Mouse (Mus musculus) MEL (cell line): Measurements from ENCODE around the gene Frs3. TPM values are rescaled to one million over a fixed set of nuclear protein-coding genes. Genes with fewer than 3 reads are reported as not detected.

Source experiments
- DNase-seq: peaks from one replicate; pipeline ENCODE4 v3.0.0; 2011; ENCODE audit warnings: low read depth, low spot score
- H3K27ac ChIP-seq: 2 replicates; pipeline ENCODE4 v1.5.1; 2012; ENCODE audit warnings: low read depth, mild to moderate bottlenecking, control low read depth, low read length, moderate library complexity; ENCODE audit not compliant: control insufficient read depth
- H3K27me3 ChIP-seq, 2 experiments: fragments of 150-350 bp in 1 of 2; sonication (generic) in 1 of 2; 2 replicates each; pipeline ENCODE4 v1.6.1; 2012; ENCODE audit warnings: low read length in 2 of 2, mild to moderate bottlenecking in 2 of 2, improper control_type of control experiment in 1 of 2, moderate library complexity in 1 of 2; ENCODE audit not compliant: insufficient read depth in 2 of 2, control insufficient read depth in 1 of 2
- H3K36me3 ChIP-seq, 2 experiments: 2 replicates each; pipeline ENCODE4 v1.6.1; 2012 to 2014; ENCODE audit warnings: low read length in 2 of 2, improper control_type of control experiment in 1 of 2, inconsistent platforms in 1 of 2, mild to moderate bottlenecking in 1 of 2; ENCODE audit not compliant: insufficient read depth in 2 of 2, control insufficient read depth in 1 of 2
- H3K4me1 ChIP-seq, 2 experiments: fragments of 150-350 bp in 1 of 2; sonication (generic) in 1 of 2; 2 replicates each; pipeline ENCODE4 v1.6.1; 2012; ENCODE audit warnings: low read length in 2 of 2, improper control_type of control experiment in 1 of 2, mild to moderate bottlenecking in 1 of 2; ENCODE audit not compliant: insufficient read depth in 2 of 2, control insufficient read depth in 1 of 2
- H3K4me3 ChIP-seq, 2 experiments: fragments of 150-350 bp in 1 of 2; sonication (generic) in 1 of 2; 2 replicates each; pipeline ENCODE4 v1.5.1; 2012; ENCODE audit warnings: low read depth in 2 of 2, low read length in 2 of 2, mild to moderate bottlenecking in 2 of 2, moderate library complexity in 2 of 2, control low read depth in 1 of 2, improper control_type of control experiment in 1 of 2; ENCODE audit not compliant: control insufficient read depth in 1 of 2, insufficient read depth in 1 of 2
- H3K79me2 ChIP-seq: 2 replicates; pipeline ENCODE4 v1.6.1; 2012; ENCODE audit warnings: mild to moderate bottlenecking, low read length, moderate library complexity; ENCODE audit not compliant: control insufficient read depth, poor library complexity, insufficient read depth
- H3K9ac ChIP-seq: 2 replicates; pipeline ENCODE4 v1.6.1; 2012; ENCODE audit warnings: low read depth, mild to moderate bottlenecking, control low read depth, low read length, moderate library complexity; ENCODE audit not compliant: control insufficient read depth, poor library complexity, severe bottlenecking
- H3K9me3 ChIP-seq: fragments of 150-350 bp; sonication (generic); replicated peaks from 2 replicates; pipeline ENCODE4 v1.6.1; 2012; ENCODE audit warnings: mild to moderate bottlenecking, low read length, improper control_type of control experiment, moderate library complexity; ENCODE audit not compliant: insufficient read depth
- BHLHE40 ChIP-seq: IDR thresholded peaks from 2 replicates; pipeline ENCODE4 v1.6.1; 2012; ENCODE audit warnings: low read depth, mild to moderate bottlenecking, inconsistent platforms, low read length, improper control_type of control experiment, borderline replicate concordance
- CHD2 ChIP-seq: IDR thresholded peaks from 2 replicates; pipeline ENCODE4 v1.6.1; 2011; ENCODE audit warnings: low read length, improper control_type of control experiment
- E2F4 ChIP-seq: IDR thresholded peaks from 2 replicates; pipeline ENCODE4 v1.6.1; 2011; ENCODE audit warnings: low read depth, low read length, improper control_type of control experiment, borderline replicate concordance
- EP300 ChIP-seq, 2 experiments: IDR thresholded peaks; 2 replicates each; pipeline ENCODE4 v1.6.1; 2011; ENCODE audit warnings: improper control_type of control experiment in 2 of 2, low read length in 2 of 2, low read depth in 1 of 2, mild to moderate bottlenecking in 1 of 2
- KAT2A ChIP-seq: conservative IDR thresholded peaks from 2 replicates; pipeline ENCODE4 v1.6.1; 2012; ENCODE audit warnings: low read depth, low read length, improper control_type of control experiment, inconsistent platforms
- MAZ ChIP-seq: IDR thresholded peaks from 2 replicates; pipeline ENCODE4 v1.6.1; 2012; ENCODE audit warnings: low read depth, mild to moderate bottlenecking, inconsistent platforms, low read length, improper control_type of control experiment
- MYB ChIP-seq: IDR thresholded peaks from 2 replicates; pipeline ENCODE4 v1.6.1; 2011; ENCODE audit warnings: mild to moderate bottlenecking, low read depth, low read length, improper control_type of control experiment
- NELFE ChIP-seq: IDR thresholded peaks from 2 replicates; pipeline ENCODE4 v1.6.1; 2011; ENCODE audit warnings: low read depth, low read length, improper control_type of control experiment
- NRF1 ChIP-seq: IDR thresholded peaks from 2 replicates; pipeline ENCODE4 v1.6.1; 2014; ENCODE audit warnings: low read depth, mild to moderate bottlenecking, inconsistent platforms, low read length, improper control_type of control experiment, moderate library complexity; ENCODE audit not compliant: poor library complexity, insufficient read depth, severe bottlenecking
- POLR2A ChIP-seq, 2 experiments: IDR thresholded peaks; 2 replicates each; pipeline ENCODE4 v1.6.1; 2011 to 2012; ENCODE audit warnings: low read length in 2 of 2, mild to moderate bottlenecking in 2 of 2, control low read depth in 1 of 2, improper control_type of control experiment in 1 of 2, low read depth in 1 of 2, moderate library complexity in 1 of 2; ENCODE audit not compliant: control insufficient read depth in 1 of 2, insufficient read depth in 1 of 2, poor library complexity in 1 of 2
- POLR2AphosphoS2 ChIP-seq: IDR thresholded peaks from 2 replicates; pipeline ENCODE4 v1.6.1; 2011; ENCODE audit warnings: low read length, improper control_type of control experiment
- RAD21 ChIP-seq: IDR thresholded peaks from 2 replicates; pipeline ENCODE4 v1.6.1; 2011; ENCODE audit warnings: mild to moderate bottlenecking, low read depth, low read length, improper control_type of control experiment
- RCOR1 ChIP-seq: IDR thresholded peaks from 2 replicates; pipeline ENCODE4 v1.6.1; 2012; ENCODE audit warnings: low read depth, mild to moderate bottlenecking, inconsistent platforms, low read length, improper control_type of control experiment
- TBP ChIP-seq: IDR thresholded peaks from 2 replicates; pipeline ENCODE4 v1.8.0; 2011; ENCODE audit warnings: low read depth, low read length, improper control_type of control experiment
- USF1 ChIP-seq: IDR thresholded peaks from 2 replicates; pipeline ENCODE4 v1.6.1; 2014; ENCODE audit warnings: low read depth, mild to moderate bottlenecking, inconsistent platforms, low read length, improper control_type of control experiment, moderate library complexity
- polyA plus RNA-seq, 2 experiments: library from polyadenylated mRNA; stranded (reverse) in 1 of 2; unstranded in 1 of 2; fragments of >175 nt in 1 of 2; fragments of >200 nt in 1 of 2; gene quantifications; 2 replicates each; pipeline versions ENCODE4 v1.2.1 to v1.2.4; 2012; ENCODE audit warnings: low replicate concordance in 2 of 2, low read depth in 1 of 2; ENCODE audit not compliant: insufficient read length in 2 of 2, insufficient read depth in 1 of 2, missing spikeins in 1 of 2
- total RNA-seq: library from RNA; depleted of rRNA; stranded (reverse); fragments of 300-350 nt; gene quantifications from 2 replicates; pipeline ENCODE4 v1.2.3, GENCODE M21; 2012

Gene Frs3
- total and polyA plus RNA-seq, 3 experiments: 2.7 to 4.4 TPM; not detected in 1

- no peak for TF ChIP-seq KAT2A
- TF ChIP-seq EP300 (IDR thresholded peaks at IDR 0.05; ENCODE audit: low read depth in 1 of 2, low read length in 2 of 2): no peak
- TF ChIP-seq BHLHE40: no peak
These were observed 48.6 kb downstream of the Frs3 start (continued) for GRCm38 (mm10) chr17:47737271-47738065.

DNA sequence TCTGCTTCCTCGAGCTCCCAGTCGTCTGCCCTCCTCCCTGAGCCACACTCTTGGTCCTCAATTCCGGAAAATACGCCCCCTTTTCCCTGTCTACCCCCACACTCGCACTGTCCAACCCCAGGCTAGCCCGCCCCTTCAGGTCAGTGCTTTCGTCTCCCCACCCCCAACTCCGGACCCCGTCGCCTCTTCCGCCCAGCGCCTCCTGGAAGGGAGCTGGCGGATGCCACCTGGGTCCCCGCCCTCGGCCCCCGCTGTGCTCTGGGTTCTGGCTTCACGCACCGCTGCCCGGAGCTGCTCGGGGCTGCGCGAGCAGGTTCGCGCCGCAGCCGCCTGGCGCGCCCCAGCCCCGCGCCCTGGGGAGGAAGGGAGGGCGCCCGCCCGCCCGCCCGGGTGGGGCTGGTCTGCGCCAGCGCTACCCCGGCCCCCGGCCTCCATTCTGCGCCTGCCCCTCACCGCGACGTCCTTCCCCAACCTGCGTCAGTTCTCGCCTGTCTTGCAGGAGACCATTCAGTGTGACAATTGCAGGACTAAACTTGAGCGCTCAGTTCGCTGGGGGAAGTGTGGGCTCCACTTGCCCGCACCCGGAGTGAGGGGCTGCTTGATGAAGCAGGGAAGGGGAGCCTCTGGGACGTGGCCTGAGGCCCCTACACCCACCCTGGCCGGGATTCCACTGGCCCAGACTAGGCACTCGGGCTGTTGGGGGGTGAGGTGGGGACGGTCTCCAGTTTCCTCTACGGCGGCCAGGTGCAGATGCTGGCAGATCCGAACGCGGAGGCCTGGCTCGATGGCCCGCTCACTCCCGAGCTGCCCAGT lies 49.4 kb downstream of the Frs3 start:
- no peaks in the 10 kb centered on the region for H3K27me3 ChIP-seq
- peaks cover 1% of the 10 kb centered on the region; the same call in 1 of the 2 replicates for H3K79me2 ChIP-seq
- peak overlapping the region; percentile 70 for H3K27ac ChIP-seq
- H3K36me3 ChIP-seq: peaks cover 0 to 18% of the 10 kb centered on the region in 2 experiments; a peak in 2 of 4 replicates
- TF ChIP-seq NRF1 (peak; percentile 35; the same call in 1 of the 2 replicates), POLR2AphosphoS2 (no peak), POLR2A (IDR thresholded peaks at IDR 0.05; ENCODE audit: control insufficient read depth in 1 of 2, insufficient read depth in 1 of 2, low read depth in 1 of 2, low read length in 2 of 2, poor library complexity in 1 of 2) (peak in 1 of 2 experiments; percentile 46; a peak in 1 of 4 replicates), NELFE (peak; percentile 0; the same call in 1 of the 2 replicates), MYB (no peak)
- H3K9me3 ChIP-seq: no peaks in the 10 kb centered on the region
- peak overlapping the region; percentile 87 for H3K9ac ChIP-seq
- peak; percentile 76 for DNase-seq
- peak overlapping the region; percentile 83 to 91 for H3K4me3 ChIP-seq
- peaks cover 2 to 32% of the 10 kb centered on the region in 2 experiments for H3K4me1 ChIP-seq

DNA sequence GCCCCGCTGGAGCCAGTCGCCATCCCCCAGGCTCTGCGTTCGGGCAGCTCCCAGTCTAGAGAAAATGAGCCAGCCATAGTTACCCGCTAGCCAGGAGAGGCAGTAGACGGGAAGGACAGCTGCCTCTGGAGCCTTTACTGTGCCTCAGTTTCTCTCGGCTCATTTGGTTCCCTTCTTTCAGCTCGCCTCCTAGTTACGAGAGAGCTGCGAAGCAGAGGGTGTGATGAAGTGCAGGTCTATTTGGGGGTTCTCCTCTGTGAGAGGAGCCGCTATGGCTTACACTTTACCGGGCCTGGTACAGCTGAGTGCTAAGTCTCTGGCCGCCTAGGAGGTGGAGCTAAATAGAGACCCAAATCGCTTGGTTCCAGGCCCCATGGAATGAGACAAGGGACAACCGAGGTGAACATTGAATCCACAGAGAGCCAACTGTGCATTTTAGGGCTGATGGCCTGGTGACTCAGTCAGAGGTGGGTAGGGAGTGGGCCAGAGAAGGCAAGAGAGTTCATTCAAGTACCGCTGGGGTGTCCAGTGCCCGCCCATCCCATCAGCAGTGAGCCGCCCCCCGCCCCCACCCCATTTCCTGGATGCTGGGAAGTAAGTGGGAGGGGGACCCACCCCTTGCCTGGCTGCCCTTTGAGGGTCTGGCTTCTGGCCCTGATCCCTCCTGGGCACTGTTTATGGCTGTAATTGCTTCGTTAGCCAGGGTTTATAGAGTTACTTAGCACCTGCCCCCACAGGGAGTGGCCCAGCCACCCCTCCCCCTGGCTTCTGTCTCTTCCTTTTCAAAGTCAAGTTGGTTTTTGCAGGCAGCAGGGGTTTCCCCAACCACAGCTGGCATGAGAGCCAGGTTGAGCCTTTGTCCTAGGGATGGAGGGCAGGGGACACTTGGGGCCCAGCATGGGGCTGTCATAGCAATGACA lies 50.3 kb downstream of the Frs3 start:
- peak overlapping the region; percentile 20; the same call in 1 of the 2 replicates for H3K27ac ChIP-seq
- H3K36me3 ChIP-seq: peaks cover 0 to 23% of the 10 kb centered on the region in 2 experiments; a peak in 2 of 4 replicates
- peaks cover 1% of the 10 kb centered on the region; the same call in 1 of the 2 replicates for H3K79me2 ChIP-seq
- H3K9ac ChIP-seq: peak overlapping the region; percentile 87
- TF ChIP-seq RCOR1: no peak
- no peak for TF ChIP-seq RAD21
- no peak for TF ChIP-seq TBP
- TF ChIP-seq USF1: no peak
- no peak; the same call in 1 of the 2 replicates for TF ChIP-seq MAZ
- TF ChIP-seq POLR2A (IDR thresholded peaks at IDR 0.05; ENCODE audit: control insufficient read depth in 1 of 2, insufficient read depth in 1 of 2, low read depth in 1 of 2, low read length in 2 of 2, poor library complexity in 1 of 2): no peak
- TF ChIP-seq POLR2AphosphoS2: no peak
- no peak for TF ChIP-seq E2F4
- TF ChIP-seq CHD2: no peak
- no peak for TF ChIP-seq BHLHE40
- TF ChIP-seq, all 39 proteins: peak for 0
- H3K4me1 ChIP-seq: peaks cover 5 to 37% of the 10 kb centered on the region in 2 experiments
- DNase-seq: peak; percentile 25
- H3K4me3 ChIP-seq: peak overlapping the region; percentile 57 to 91; a peak in 3 of 4 replicates
- no peaks in the 10 kb centered on the region for H3K27me3 ChIP-seq
- H3K9me3 ChIP-seq: no peaks in the 10 kb centered on the region
